Mouse (Mus musculus) heart, postnatal 14 days (tissue): Measurements from ENCODE around the gene Siae. TPM values are rescaled to one million over a fixed set of nuclear protein-coding genes. Genes with fewer than 3 reads are reported as not detected.

Source experiments
- DNase-seq, 2 experiments: peaks; one replicate each; pipeline ENCODE4 v3.0.0; 2021 to 2022
- intact Hi-C: fragments of 180-260 bp; cut with DNase I; formaldehyde crosslinking; loops from one replicate; pipeline ENCODE4 v1.15.1; 2025
- total RNA-seq, 2 experiments: library from RNA; stranded (reverse); gene quantifications; 2 replicates each; pipeline ENCODE4 v1.2.3; 2021

Gene Siae
- total RNA-seq, 2 experiments from 2014 or later, result 7.8 to 9.1 TPM

GRCm38 (mm10) chr9:37539170-37540025, 16.1 kb upstream of the Siae start, which contains the start of gene Vsig2:
Vsig2 (plus strand) TSS chr9:37539255.
- intact Hi-C loops, result no loop called here
- DNase-seq, result peak in 1 of 2 experiments; percentile 15

GRCm38 (mm10) chr9:37540226-37540625, 15.3 kb upstream of the Siae start:
- no peak for DNase-seq
- intact Hi-C loops, result no loop called here

- DNase-seq, result no peak
- intact Hi-C loops, result no loop called here
Observed at GRCm38 (mm10) chr9:37540701-37541575, 14.6 kb upstream of the Siae start.

GRCm38 (mm10) chr9:37541851-37542642, 13.5 kb upstream of the Siae start:
- intact Hi-C loops, result no loop called here
- no peak for DNase-seq

GRCm38 (mm10) chr9:37543869-37544440, 11.5 kb upstream of the Siae start:
- DNase-seq, result no peak

GRCm38 (mm10) chr9:37544447-37545165, 10.9 kb upstream of the Siae start:
- DNase-seq, result peak; percentile 66 to 78
- intact Hi-C loops, result loop anchor here (1.0 to 5.0 kb wide), 4 partner anchors 14 to 137 kb away; no protein-coding TSS in a partner anchor

More at GRCm38 (mm10) chr9:37543869-37544440, 11.5 kb upstream of the Siae start:
- intact Hi-C loops, result loop anchor here (1.0 to 2.0 kb wide), 3 partner anchors 13 to 114 kb away; no protein-coding TSS in a partner anchor

- intact Hi-C loops, result loop anchor here (2.0 to 5.0 kb wide), 3 partner anchors 14 to 138 kb away; no protein-coding TSS in a partner anchor
Observed at GRCm38 (mm10) chr9:37545166-37545610, 10.3 kb upstream of the Siae start.

GRCm38 (mm10) chr9:37545847-37546452, 9.5 kb upstream of the Siae start:
- intact Hi-C loops, result loop anchor here (2.0 to 5.0 kb wide), 3 partner anchors 15 to 139 kb away; no protein-coding TSS in a partner anchor
- peak; percentile 31 to 44 for DNase-seq

More at GRCm38 (mm10) chr9:37545166-37545610, 10.3 kb upstream of the Siae start:
- DNase-seq, result no peak

- intact Hi-C loops, result loop anchor here (5.0 kb wide), 1 partner anchor 140 kb away; no protein-coding TSS in a partner anchor
- DNase-seq, result no peak
Observed at GRCm38 (mm10) chr9:37546889-37547288, 8.6 kb upstream of the Siae start.

- intact Hi-C loops, result loop anchor here (5.0 kb wide), 1 partner anchor 62 kb away; the partner anchor contains the start of gene Spa17
- no peak for DNase-seq
Observed at GRCm38 (mm10) chr9:37550435-37550834, 5.1 kb upstream of the Siae start.

GRCm38 (mm10) chr9:37551751-37552531, 3.6 kb upstream of the Siae start:
- DNase-seq, result no peak
- intact Hi-C loops, result loop anchor here (5.0 kb wide), 1 partner anchor 60 kb away; the partner anchor contains the start of gene Spa17

- peak; percentile 80 to 81 for DNase-seq
- intact Hi-C loops, result loop anchor here (5.0 kb wide), 1 partner anchor 60 kb away; the partner anchor contains the start of gene Spa17
Observed at GRCm38 (mm10) chr9:37552536-37553293, 2.8 kb upstream of the Siae start, which contains the start of gene Nrgn. Nrgn (minus strand) TSS chr9:37552904.

GRCm38 (mm10) chr9:37554279-37554678, 1.2 kb upstream of the Siae start:
- intact Hi-C loops, result loop anchor here (5.0 kb wide), 1 partner anchor 58 kb away; the partner anchor contains the start of gene Spa17
- DNase-seq, result no peak

GRCm38 (mm10) chr9:37556366-37556765, 868 bp downstream of the Siae start:
- no peak for DNase-seq
- intact Hi-C loops, result no loop called here

- intact Hi-C loops, result no loop called here
- DNase-seq, result no peak
Observed at GRCm38 (mm10) chr9:37560617-37561016, 5.1 kb downstream of the Siae start.

GRCm38 (mm10) chr9:37563805-37564204, 8.3 kb downstream of the Siae start:
- DNase-seq, result no peak
- intact Hi-C loops, result no loop called here
